Mouse (Mus musculus) midbrain, embryonic 14.5 days (tissue): ENCODE data around the gene Efnb1. TPM values are rescaled to one million over a fixed set of nuclear protein-coding genes. Genes with fewer than 3 reads are reported as not detected.
A peak's percentile ranks its signal among the peaks of the same experiment; 100 is the strongest.
"Not testable (repeated sequence)": the region's sequence is repeated elsewhere in the genome, so short reads cannot be mapped to it uniquely, and the experiment has no call there.

Experiments
- ATAC-seq: fragments of 200-750 bp; cut with Nextera tagmentation; 2 replicates; pipeline ENCODE4 v1.8.0; 2017; ENCODE audit warnings: moderate number of reproducible peaks, moderate library complexity; ENCODE audit not compliant: low FRiP score, low TSS enrichment
- DNase-seq: peaks from one replicate; pipeline ENCODE4 v3.0.0-alpha.2; 2015
- H3K27ac ChIP-seq: fragments of 300-500 bp; sonication (generic); replicated peaks from 2 replicates; pipeline ENCODE4 v1.5.1; 2014; ENCODE audit warnings: mild to moderate bottlenecking, low read depth, low read length, moderate library complexity
- H3K27me3 ChIP-seq: fragments of 300-500 bp; sonication (generic); 2 replicates; pipeline ENCODE4 v1.6.1; 2014; ENCODE audit warnings: low read length, control low read depth, mixed read lengths; ENCODE audit not compliant: control insufficient read depth, insufficient read depth
- H3K36me3 ChIP-seq: fragments of 300-500 bp; sonication (generic); 2 replicates; pipeline ENCODE4 v1.6.1; 2014; ENCODE audit warnings: low read length, control low read depth; ENCODE audit not compliant: control insufficient read depth, insufficient read depth
- H3K4me1 ChIP-seq: fragments of 300-500 bp; sonication (generic); 2 replicates; pipeline ENCODE4 v1.6.1; 2014; ENCODE audit warnings: mild to moderate bottlenecking, antibody characterized with exemption, low read length, control low read depth; ENCODE audit not compliant: control insufficient read depth, insufficient read depth
- H3K4me2 ChIP-seq: fragments of 300-500 bp; sonication (generic); 2 replicates; pipeline ENCODE4 v1.6.1; 2014; ENCODE audit warnings: mild to moderate bottlenecking, low read length, moderate library complexity
- H3K4me3 ChIP-seq: fragments of 300-500 bp; sonication (generic); replicated peaks from 2 replicates; pipeline ENCODE4 v1.5.1; 2014; ENCODE audit warnings: low read depth, low read length
- H3K9ac ChIP-seq: fragments of 300-500 bp; sonication (generic); replicated peaks from 2 replicates; pipeline ENCODE4 v1.6.1; 2014; ENCODE audit warnings: mild to moderate bottlenecking, low read length, moderate library complexity
- H3K9me3 ChIP-seq: fragments of 300-500 bp; sonication (generic); 2 replicates; pipeline ENCODE4 v1.6.1; 2016; ENCODE audit warnings: low read length, control low read depth, mixed read lengths; ENCODE audit not compliant: control insufficient read depth
- WGBS: fragments of 180-500 bp; shearing (Covaris S2); extraction: QIAGEN DNeasy Blood & Tissue Kit; methylation state at CpG from one replicate; pipeline ENCODE4 v1.1.7; 2014; 5-methylcytosine and 5-hydroxymethylcytosine counted together
- polyA plus RNA-seq: library from polyadenylated mRNA; unstranded; fragments of >200 nt; fragmentation: Nextera tagmentation; extraction: Ambion mirVana; gene quantifications from 2 replicates; pipeline ENCODE4 v1.2.1, GENCODE M21; 2014

Gene Efnb1
- polyA plus RNA-seq = 13.9 and 20.0 TPM in 2 replicates

DNA sequence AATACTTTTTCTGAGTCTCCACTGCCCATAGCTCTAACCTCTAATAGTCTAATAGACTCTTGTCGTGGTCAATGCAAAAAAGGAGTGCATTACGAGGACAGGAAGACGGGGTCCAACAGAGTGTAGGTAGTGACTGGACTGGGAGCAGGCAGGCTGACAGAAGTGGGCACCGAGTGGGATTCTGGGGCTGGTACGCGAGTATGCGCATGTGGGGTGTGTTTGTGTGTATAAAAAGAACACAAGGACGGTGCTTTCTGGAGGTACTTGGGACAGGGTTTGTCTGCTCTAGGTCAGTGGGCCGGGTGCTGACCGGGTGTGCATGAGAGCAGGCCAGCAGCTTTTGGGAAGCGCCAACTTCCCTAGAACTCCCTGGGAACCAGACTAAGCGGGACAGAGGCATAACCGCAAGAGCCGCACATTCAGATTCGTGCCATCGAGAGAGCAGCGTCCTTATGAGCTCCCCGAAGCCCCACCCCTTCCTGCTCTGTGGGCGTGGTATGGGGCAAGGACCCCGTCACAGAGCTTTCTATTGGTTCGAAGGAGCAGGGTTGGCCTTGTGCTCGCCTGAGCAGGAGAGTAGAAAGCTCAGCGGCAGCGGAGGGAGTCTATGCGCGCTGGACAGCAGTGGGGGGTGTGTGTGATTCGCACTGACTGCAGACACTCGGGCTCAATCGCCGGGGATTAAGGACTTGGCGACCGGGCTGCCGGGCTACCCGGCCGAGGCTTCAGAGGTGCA, at the start of gene Efnb1:
Gene Efnb1, plus strand, starts transcription at position 608 of the 736 bp plus-strand sequence.
- Histone ChIP-seq H3K36me3 (no peaks in the 10 kb centered on the region), H3K9ac (peak within 1 kb of the TSS; percentile 71), H3K9me3 (no peaks in the 10 kb centered on the region), H3K4me3 (peak within 1 kb of the TSS; percentile 58), H3K27me3 (0 out of 2 replicates have a peak, but pooled peaks cover 12% of the 10 kb centered on the region), H3K4me1 (peaks cover 11% of the 10 kb centered on the region), H3K27ac (peak within 1 kb of the TSS; percentile 81), H3K4me2 (peak within 1 kb of the TSS; percentile 72)
- DNase-seq = peak; percentile 93
- peak; percentile 91 for ATAC-seq
- 29% methylated on average over 35 of the region's 35 CpGs for WGBS

- Histone ChIP-seq H3K9ac (no peak overlapping the region), H3K4me3 (no peak overlapping the region), H3K4me1 (no peaks in the 10 kb centered on the region), H3K36me3 (no peaks in the 10 kb centered on the region), H3K4me2 (no peak overlapping the region), H3K27me3 (no peaks in the 10 kb centered on the region), H3K9me3 (no peaks in the 10 kb centered on the region), H3K27ac (no peak overlapping the region)
- WGBS = 81% methylated on average over 2 of the region's 2 CpGs
- DNase-seq = no peak
- no peak for ATAC-seq
These were observed 43.2 kb upstream of the Efnb1 start for GRCm38 (mm10) chrX:99092704-99093103.

GRCm38 (mm10) chrX:99111088-99111724, 24.7 kb upstream of the Efnb1 start:
- DNase-seq, H3K4me1 ChIP-seq, H3K9me3 ChIP-seq, H3K27me3 ChIP-seq, H3K4me2 ChIP-seq, H3K9ac ChIP-seq, H3K36me3 ChIP-seq, H3K27ac ChIP-seq, H3K4me3 ChIP-seq, ATAC-seq: not testable (repeated sequence)
- 61% methylated on average over 5 of the region's 10 CpGs for WGBS

- WGBS = 89% methylated on average over 5 of the region's 5 CpGs
- H3K9me3 ChIP-seq = no peaks in the 10 kb centered on the region
- ATAC-seq = no peak
These were observed 16.4 kb upstream of the Efnb1 start for GRCm38 (mm10) chrX:99119510-99119909.

DNA sequence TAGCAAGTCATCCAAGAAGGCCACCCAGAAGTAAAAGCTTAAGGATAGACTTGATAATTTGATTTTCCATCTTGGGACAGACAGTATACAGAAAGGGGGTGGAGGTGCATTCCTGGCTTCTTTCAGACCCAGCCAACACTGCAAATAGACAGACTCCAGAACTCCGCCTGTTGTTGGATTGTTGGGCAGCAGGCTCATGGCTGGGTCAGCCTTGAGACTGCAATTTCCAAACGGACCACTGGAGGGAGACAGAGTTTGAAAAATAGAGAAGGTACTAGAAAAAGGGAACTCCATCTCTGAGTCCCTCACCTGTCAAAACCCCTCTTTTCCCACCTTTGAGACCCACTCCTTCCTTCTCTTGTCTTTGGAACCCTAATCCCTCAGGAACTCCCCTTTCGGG, 5.9 kb upstream of the Efnb1 start:
- Histone ChIP-seq H3K4me1 (no peaks in the 10 kb centered on the region), H3K27ac (no peak overlapping the region), H3K27me3 (peaks cover 14% of the 10 kb centered on the region; the same call in 1 of the 2 replicates), H3K36me3 (no peaks in the 10 kb centered on the region), H3K9ac (no peak overlapping the region), H3K9me3 (no peaks in the 10 kb centered on the region), H3K4me3 (no peak overlapping the region), H3K4me2 (no peak overlapping the region)
- peak; percentile 83 for DNase-seq
- 0 out of 2 replicates have a peak, but pooled peaks have one; percentile 19 for ATAC-seq
- 39% methylated on average over 3 of the region's 3 CpGs for WGBS

More at GRCm38 (mm10) chrX:99119510-99119909, 16.4 kb upstream of the Efnb1 start:
- Histone ChIP-seq H3K9ac (no peak overlapping the region), H3K4me3 (no peak overlapping the region), H3K4me1 (no peaks in the 10 kb centered on the region), H3K4me2 (no peak overlapping the region), H3K36me3 (no peaks in the 10 kb centered on the region), H3K27ac (no peak overlapping the region), H3K27me3 (no peaks in the 10 kb centered on the region)
- no peak for DNase-seq

DNA sequence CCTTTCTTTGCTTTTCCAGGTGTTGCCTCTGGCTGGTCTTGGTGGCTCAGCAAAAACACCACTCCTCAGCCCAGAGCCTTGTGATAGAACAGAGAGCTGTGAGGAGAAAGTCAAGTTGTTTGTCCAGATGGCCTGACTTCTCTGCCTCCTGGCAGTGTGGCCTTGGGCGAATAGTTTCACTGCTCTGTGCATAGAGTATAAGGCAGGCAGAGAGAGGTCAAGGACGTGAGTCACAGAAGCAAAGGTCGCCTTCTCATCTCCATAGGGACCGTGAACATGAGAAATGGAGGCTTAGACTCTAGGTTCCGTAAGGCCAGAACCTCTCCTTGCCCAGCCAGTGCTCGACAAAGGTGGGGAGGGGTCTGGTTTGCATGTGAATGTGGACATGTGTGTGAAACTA, 3.4 kb upstream of the Efnb1 start:
- Histone ChIP-seq H3K4me3 (no peak overlapping the region), H3K4me2 (no peak overlapping the region), H3K27ac (no peak overlapping the region), H3K27me3 (peaks cover 14% of the 10 kb centered on the region; the same call in 1 of the 2 replicates), H3K4me1 (no peaks in the 10 kb centered on the region; the same call in 1 of the 2 replicates), H3K36me3 (no peaks in the 10 kb centered on the region), H3K9ac (no peak overlapping the region), H3K9me3 (no peaks in the 10 kb centered on the region)
- no peak for DNase-seq
- WGBS = 73% methylated on average over 6 of the region's 6 CpGs
- ATAC-seq = no peak

GRCm38 (mm10) chrX:99134891-99135290, 1.0 kb upstream of the Efnb1 start:
- Histone ChIP-seq H3K4me2 (peak overlapping the region; percentile 72), H3K9me3 (no peaks in the 10 kb centered on the region), H3K27me3 (0 out of 2 replicates have a peak, but pooled peaks cover 12% of the 10 kb centered on the region), H3K9ac (no peak overlapping the region; the same call in 1 of the 2 replicates), H3K27ac (peak overlapping the region; percentile 79), H3K36me3 (no peaks in the 10 kb centered on the region), H3K4me3 (no peak overlapping the region), H3K4me1 (peaks cover 5% of the 10 kb centered on the region)
- peak; percentile 92 for DNase-seq
- WGBS = 28% methylated on average over 14 of the region's 14 CpGs
- ATAC-seq = peak; percentile 35; the same call in 1 of the 2 replicates

DNA sequence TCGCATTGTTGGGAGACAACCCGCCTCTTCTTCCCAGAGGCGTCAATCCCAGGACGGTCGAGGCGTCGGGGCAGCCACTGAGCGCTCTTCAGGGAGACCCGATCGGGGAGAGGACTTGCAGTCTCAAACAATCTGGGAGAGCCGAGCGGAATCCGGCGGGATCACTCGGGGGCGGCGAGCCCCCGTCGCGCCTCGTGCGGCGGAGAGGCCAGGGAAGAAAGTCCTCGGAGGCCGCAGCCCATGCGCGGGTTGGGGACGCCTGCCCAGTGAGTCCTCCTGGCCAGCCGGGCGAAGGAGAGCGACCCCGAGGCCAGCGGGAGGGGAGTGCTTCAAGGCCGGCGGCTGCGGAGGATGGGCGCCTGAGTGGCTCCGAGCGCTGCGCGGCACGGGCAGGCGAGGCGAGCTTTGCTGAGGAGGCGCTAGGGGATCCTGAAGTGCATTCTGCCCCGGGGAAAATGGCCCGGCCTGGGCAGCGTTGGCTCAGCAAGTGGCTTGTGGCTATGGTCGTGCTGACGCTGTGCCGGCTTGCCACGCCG, 569 bp downstream of the Efnb1 start:
- Histone ChIP-seq H3K9ac (peak overlapping the region; percentile 71), H3K4me2 (peak overlapping the region; percentile 72), H3K4me1 (peaks cover 11% of the 10 kb centered on the region), H3K36me3 (no peaks in the 10 kb centered on the region), H3K27me3 (0 out of 2 replicates have a peak, but pooled peaks cover 12% of the 10 kb centered on the region), H3K4me3 (peak overlapping the region; percentile 58), H3K27ac (peak overlapping the region; percentile 81), H3K9me3 (no peaks in the 10 kb centered on the region)
- ATAC-seq = peak; percentile 2; the same call in 1 of the 2 replicates
- 25% methylated on average over 53 of the region's 53 CpGs for WGBS
- peak; percentile 63 for DNase-seq
